Mouse (Mus musculus): ENCODE data around the gene Pde10a. TPM values are rescaled to one million over a fixed set of nuclear protein-coding genes. Genes with fewer than 3 reads are reported as not detected.

Gene Pde10a
- polyA plus RNA-seq, 1 experiment from 2014 or later: 12.5 TPM

DNA sequence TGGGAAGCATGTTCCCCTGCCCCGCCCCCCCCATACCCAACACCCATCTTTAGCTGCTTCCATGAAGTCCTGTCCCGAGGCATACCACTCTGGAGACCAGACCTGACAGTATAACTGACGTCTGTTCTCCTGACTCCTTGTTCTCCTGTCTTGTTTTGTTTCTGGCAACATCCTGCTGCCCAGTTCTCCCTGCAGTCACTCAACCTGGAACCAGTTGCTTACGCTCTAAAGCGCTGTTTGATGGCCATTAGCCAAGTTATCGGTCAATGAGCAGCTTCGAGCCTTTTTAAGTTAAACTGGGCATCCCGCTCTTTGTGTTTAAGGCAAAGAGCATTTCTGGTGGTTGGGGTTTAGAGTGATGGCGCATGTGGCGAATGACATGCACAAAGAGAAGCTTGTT lies 195.8 kb downstream of the Pde10a start:
- Histone ChIP-seq H3K9me3 (replicated peaks) (no peaks in the 10 kb centered on the region), H3K36me3 (no peaks in the 10 kb centered on the region), H3K9ac (replicated peaks) (no peak overlapping the region), H3K27ac (replicated peaks) (no peak overlapping the region), H3K4me3 (replicated peaks) (no peak overlapping the region), H3K4me1 (peaks cover 7% of the 10 kb centered on the region; the same call in 1 of the 2 replicates), H3K27me3 (replicated peaks) (no peaks in the 10 kb centered on the region), H3K4me2 (no peak overlapping the region)
- no peak for ATAC-seq (ENCODE audit: low FRiP score)
- WGBS: 66% methylated on average over 10 of the region's 10 CpGs

DNA sequence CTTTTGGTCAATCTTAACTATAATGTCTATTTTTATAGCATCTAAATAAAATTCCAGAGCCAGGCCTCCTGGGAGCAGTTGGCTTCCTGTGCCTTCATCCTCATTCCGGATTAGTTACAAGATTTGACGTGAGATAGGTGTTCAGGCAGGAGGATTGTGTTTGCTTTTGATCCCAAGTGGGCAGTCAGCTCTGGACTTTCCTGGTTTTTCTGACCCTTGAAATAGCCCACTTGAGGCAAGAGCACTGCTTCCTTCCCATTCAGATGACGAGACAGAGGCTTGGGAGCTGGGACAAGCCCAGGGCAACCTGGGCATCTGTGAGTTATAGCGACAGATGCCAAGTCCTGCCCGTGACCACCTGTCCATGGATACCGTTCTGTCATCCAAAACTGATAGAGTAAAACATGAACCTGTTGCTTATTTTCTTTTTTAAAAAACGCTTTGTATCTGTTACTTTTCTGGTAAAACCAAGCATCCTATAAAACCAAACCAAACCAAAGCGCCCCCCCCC lies 199.3 kb downstream of the Pde10a start:
- no peak overlapping the region for H3K27ac ChIP-seq (replicated peaks)
- WGBS: 87% methylated on average over 8 of the region's 8 CpGs

DNA sequence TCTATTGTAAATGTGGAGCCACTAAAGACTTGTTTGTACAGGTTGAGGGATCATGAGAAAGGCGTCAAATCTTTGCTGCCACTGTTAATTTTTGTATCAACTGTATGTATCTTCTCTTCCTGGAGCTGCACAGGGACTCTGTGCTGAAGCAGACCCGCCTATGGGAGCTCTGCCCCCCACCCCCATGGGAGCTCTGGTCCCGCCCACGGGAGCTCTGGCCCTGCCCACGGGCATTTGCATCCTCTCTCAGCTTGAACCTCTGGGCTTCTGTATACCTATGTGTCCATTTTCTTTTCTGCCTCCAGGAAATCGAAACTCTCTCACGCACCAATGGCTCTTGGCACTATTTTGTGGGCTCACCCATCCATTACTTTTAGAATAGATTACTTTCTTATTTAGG lies 203.5 kb downstream of the Pde10a start:
- Histone ChIP-seq H3K4me2 (no peak overlapping the region), H3K4me1 (no peaks in the 10 kb centered on the region), H3K4me3 (replicated peaks) (no peak overlapping the region), H3K27me3 (replicated peaks) (no peaks in the 10 kb centered on the region), H3K9ac (replicated peaks) (no peak overlapping the region), H3K27ac (replicated peaks) (no peak overlapping the region), H3K9me3 (replicated peaks) (no peaks in the 10 kb centered on the region), H3K36me3 (no peaks in the 10 kb centered on the region)
- 46% methylated on average over 7 of the region's 7 CpGs for WGBS
- ATAC-seq (ENCODE audit: low FRiP score): no peak

More for the DNA sequence above, 199.3 kb downstream of the Pde10a start:
- Histone ChIP-seq H3K9ac (replicated peaks) (no peak overlapping the region), H3K4me2 (no peak overlapping the region), H3K4me1 (peaks cover 7% of the 10 kb centered on the region; the same call in 1 of the 2 replicates), H3K36me3 (no peaks in the 10 kb centered on the region), H3K4me3 (replicated peaks) (no peak overlapping the region), H3K27me3 (replicated peaks) (no peaks in the 10 kb centered on the region), H3K9me3 (replicated peaks) (no peaks in the 10 kb centered on the region)
- ATAC-seq (ENCODE audit: low FRiP score): no peak

DNA sequence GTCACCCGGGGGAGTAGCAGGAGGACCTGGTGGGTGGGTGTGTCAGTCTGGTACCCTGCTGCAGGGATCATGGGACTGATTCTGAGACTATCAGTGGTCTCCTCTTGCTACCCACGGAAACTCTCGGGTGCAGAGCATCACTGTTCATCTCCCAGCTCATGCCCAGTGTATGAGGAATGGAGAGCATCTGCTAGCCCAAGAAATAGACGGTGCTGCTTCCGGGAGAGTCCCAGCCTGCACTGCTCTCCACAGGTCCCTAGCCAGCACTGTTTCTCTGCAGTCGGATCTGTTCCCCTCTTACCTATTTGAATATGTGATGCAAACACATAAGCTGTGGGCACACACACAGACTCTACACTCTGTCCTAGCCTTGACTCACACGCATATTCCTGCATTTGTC lies 204.6 kb downstream of the Pde10a start:
- no peaks in the 10 kb centered on the region for H3K36me3 ChIP-seq
- no peak overlapping the region for H3K27ac ChIP-seq (replicated peaks)
- no peak for ATAC-seq (ENCODE audit: low FRiP score)
- H3K4me1 ChIP-seq: no peaks in the 10 kb centered on the region
- H3K4me2 ChIP-seq: no peak overlapping the region
- WGBS: 76% methylated on average over 7 of the region's 7 CpGs
- H3K27me3 ChIP-seq (replicated peaks): no peaks in the 10 kb centered on the region
- no peak overlapping the region for H3K4me3 ChIP-seq (replicated peaks)
- no peak overlapping the region for H3K9ac ChIP-seq (replicated peaks)
- H3K9me3 ChIP-seq (replicated peaks): no peaks in the 10 kb centered on the region

DNA sequence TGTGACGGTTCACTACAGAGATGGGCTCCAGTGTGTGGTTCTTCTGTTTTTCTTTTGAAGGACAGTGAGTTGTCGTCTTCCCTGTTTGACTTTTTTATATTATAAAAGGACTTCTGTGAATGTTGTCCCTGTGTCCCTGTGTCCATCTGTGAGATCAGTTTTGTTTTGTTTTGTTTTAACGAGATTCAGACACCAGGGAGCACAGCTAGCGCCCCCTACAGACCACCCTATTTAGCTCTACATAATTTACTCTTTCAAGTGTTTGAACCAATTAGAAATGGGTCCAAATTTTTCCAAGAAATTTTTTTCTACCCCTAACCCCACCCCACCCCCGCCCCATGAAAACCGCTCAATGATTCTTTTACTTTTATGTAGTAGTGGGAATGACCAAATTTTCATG lies 205.9 kb downstream of the Pde10a start:
- ATAC-seq (ENCODE audit: low FRiP score): no peak
- Histone ChIP-seq H3K36me3 (no peaks in the 10 kb centered on the region), H3K4me2 (no peak overlapping the region), H3K9me3 (replicated peaks) (no peaks in the 10 kb centered on the region), H3K9ac (replicated peaks) (no peak overlapping the region), H3K27ac (replicated peaks) (no peak overlapping the region), H3K4me3 (replicated peaks) (no peak overlapping the region), H3K4me1 (no peaks in the 10 kb centered on the region), H3K27me3 (replicated peaks) (no peaks in the 10 kb centered on the region)
- WGBS: 67% methylated on average over 6 of the region's 6 CpGs

DNA sequence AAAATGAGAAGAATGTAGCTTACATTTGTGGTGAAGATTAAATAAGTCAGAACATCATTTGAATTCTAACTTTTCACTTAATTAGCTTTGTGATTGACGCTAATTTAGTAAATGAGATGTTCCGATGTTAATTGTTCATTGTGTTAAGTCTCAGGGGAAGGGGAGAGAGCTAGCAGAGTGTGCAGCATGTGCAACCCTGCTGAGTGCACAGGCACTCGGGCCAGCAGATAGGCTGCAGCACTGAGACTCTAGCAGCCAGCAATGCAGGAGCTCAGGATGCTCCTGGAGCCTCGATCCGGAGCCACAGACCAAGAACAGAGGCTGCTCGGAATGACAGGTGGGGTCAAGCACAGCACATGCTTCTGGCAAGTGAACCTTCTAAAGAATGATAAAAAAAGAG lies 211.1 kb downstream of the Pde10a start:
- no peak overlapping the region for H3K27ac ChIP-seq (replicated peaks)
- H3K9ac ChIP-seq (replicated peaks): no peak overlapping the region
- no peaks in the 10 kb centered on the region for H3K4me1 ChIP-seq
- no peak overlapping the region for H3K4me3 ChIP-seq (replicated peaks)
- H3K9me3 ChIP-seq (replicated peaks): no peaks in the 10 kb centered on the region
- no peaks in the 10 kb centered on the region for H3K27me3 ChIP-seq (replicated peaks)
- ATAC-seq (ENCODE audit: low FRiP score): no peak
- no peak overlapping the region for H3K4me2 ChIP-seq
- 54% methylated on average over 6 of the region's 6 CpGs for WGBS
- no peaks in the 10 kb centered on the region for H3K36me3 ChIP-seq

DNA sequence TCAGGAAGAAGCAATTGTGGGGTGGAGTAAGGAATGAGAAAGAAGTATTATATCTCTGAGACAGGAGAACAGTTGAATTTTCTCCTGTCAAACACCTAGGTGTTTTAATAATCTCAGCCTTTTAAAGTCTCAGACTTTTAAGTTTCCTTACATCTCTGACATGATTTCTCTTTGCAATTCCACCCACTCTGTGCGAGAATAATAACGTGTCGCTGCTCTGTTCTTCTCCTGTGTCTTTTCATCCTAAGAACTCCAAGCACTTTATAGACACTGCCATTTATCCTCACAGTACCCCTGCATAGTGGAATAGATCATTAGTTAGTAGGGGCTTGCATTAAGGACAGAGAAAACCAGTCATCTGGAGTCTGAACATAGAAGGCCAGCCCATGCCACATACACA lies 217.6 kb downstream of the Pde10a start:
- no peaks in the 10 kb centered on the region for H3K27me3 ChIP-seq (replicated peaks)
- no peak overlapping the region for H3K4me2 ChIP-seq
- no peaks in the 10 kb centered on the region for H3K4me1 ChIP-seq
- WGBS: 89% methylated on average over 3 of the region's 3 CpGs
- no peak overlapping the region for H3K9ac ChIP-seq (replicated peaks)
- H3K36me3 ChIP-seq: no peaks in the 10 kb centered on the region
- no peak for ATAC-seq (ENCODE audit: low FRiP score)
- H3K9me3 ChIP-seq (replicated peaks): no peaks in the 10 kb centered on the region
- H3K27ac ChIP-seq (replicated peaks): no peak overlapping the region
- H3K4me3 ChIP-seq (replicated peaks): no peak overlapping the region

DNA sequence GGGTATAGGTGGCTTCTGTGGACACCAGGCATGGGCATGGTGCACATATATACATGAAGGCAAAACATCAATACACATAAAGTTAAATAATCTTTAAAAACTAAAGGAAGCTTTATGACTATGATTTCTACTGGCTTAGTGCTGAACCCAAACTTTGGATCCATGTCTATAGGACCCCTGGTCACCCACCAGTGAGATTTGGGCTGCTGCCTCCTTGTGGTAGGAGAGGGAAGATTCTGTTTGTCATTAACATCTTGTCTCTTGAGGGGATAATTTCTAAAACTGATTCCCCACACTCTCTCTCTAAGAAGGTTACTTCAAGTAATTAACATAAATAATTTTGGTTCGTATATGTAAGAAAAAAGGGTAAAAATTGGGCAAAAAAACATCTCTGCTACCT lies 220.2 kb downstream of the Pde10a start:
- H3K9ac ChIP-seq (replicated peaks): no peak overlapping the region
- H3K9me3 ChIP-seq (replicated peaks): no peaks in the 10 kb centered on the region
- H3K4me1 ChIP-seq: no peaks in the 10 kb centered on the region
- ATAC-seq (ENCODE audit: low FRiP score): no peak
- no peak overlapping the region for H3K4me3 ChIP-seq (replicated peaks)
- H3K36me3 ChIP-seq: no peaks in the 10 kb centered on the region
- H3K4me2 ChIP-seq: no peak overlapping the region
- WGBS: 73% methylated on average over 1 of the region's 1 CpGs
- no peak overlapping the region for H3K27ac ChIP-seq (replicated peaks)
- no peaks in the 10 kb centered on the region for H3K27me3 ChIP-seq (replicated peaks)

DNA sequence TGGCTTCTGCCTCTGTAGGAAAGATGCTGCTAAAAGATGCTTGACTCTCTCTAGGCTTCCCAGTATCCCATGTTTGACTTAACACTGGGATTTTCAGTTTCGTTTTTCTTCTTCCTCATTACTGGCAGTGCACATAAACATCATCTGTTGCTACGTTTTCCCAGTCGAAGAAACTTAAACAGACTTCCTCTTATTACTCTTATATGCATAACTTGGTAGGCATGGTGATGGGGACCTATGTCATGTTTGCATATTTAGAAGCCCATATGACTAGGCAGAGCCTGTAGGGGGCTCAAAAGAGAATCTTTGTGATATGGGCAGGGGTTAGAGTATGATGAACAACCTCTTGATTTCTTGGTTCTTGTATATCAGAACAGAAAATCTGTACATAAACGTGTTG lies 224.3 kb downstream of the Pde10a start:
- Histone ChIP-seq H3K9me3 (replicated peaks) (no peaks in the 10 kb centered on the region), H3K27me3 (replicated peaks) (no peaks in the 10 kb centered on the region), H3K4me2 (no peak overlapping the region), H3K4me3 (replicated peaks) (no peak overlapping the region), H3K4me1 (no peaks in the 10 kb centered on the region), H3K9ac (replicated peaks) (no peak overlapping the region), H3K36me3 (no peaks in the 10 kb centered on the region), H3K27ac (replicated peaks) (no peak overlapping the region)
- 83% methylated on average over 4 of the region's 4 CpGs for WGBS
- no peak for ATAC-seq (ENCODE audit: low FRiP score)

DNA sequence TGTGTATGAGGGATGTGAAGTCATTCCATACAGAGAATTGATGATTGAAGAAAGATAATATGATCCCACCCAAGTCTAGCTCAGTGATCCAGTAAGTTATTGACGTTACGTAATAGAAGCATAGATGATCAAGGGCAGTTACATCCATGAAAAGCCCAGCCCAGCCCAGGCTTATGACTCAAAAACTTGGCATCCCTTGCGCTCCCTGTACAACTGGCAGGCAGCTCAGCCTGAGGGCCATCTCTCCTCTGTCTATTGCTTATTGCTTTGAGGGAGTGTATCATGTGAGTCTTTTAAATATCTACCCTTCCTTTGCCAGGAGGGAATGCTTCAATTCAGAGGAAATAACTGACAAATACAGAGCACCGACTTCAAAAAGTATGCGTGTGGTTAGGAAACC lies 232.4 kb downstream of the Pde10a start:
- Histone ChIP-seq H3K4me1 (no peaks in the 10 kb centered on the region), H3K9me3 (replicated peaks) (no peaks in the 10 kb centered on the region), H3K27me3 (replicated peaks) (no peaks in the 10 kb centered on the region), H3K4me2 (no peak overlapping the region), H3K9ac (replicated peaks) (no peak overlapping the region), H3K36me3 (no peaks in the 10 kb centered on the region), H3K27ac (replicated peaks) (no peak overlapping the region), H3K4me3 (replicated peaks) (no peak overlapping the region)
- ATAC-seq (ENCODE audit: low FRiP score): no peak
- WGBS: 92% methylated on average over 5 of the region's 5 CpGs

DNA sequence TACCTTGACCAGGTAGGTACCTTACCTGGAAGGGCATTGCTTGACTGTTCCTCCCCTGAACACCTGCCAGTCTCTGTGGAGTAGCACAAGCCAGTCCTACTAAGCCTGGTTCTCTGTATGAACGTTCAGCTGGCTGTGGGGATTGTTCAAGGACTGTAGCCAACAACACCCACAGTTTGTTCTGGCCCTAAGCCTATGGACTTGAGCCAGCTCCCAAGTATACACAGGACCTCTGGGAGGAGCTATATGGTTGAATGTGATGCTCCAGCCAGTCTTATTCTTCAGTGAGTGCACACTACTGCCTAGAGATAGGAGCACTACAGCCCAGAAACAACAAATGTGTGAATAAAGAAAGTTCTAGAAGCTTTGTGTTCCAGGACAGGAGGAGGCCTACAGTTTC lies 238.1 kb downstream of the Pde10a start:
- 58% methylated on average over 1 of the region's 1 CpGs for WGBS
- ATAC-seq (ENCODE audit: low FRiP score): no peak
- no peaks in the 10 kb centered on the region for H3K4me1 ChIP-seq
- H3K27me3 ChIP-seq (replicated peaks): no peaks in the 10 kb centered on the region
- no peaks in the 10 kb centered on the region for H3K36me3 ChIP-seq
- no peaks in the 10 kb centered on the region for H3K9me3 ChIP-seq (replicated peaks)
- H3K4me3 ChIP-seq (replicated peaks): no peak overlapping the region
- no peak overlapping the region for H3K4me2 ChIP-seq
- no peak overlapping the region for H3K27ac ChIP-seq (replicated peaks)
- no peak overlapping the region for H3K9ac ChIP-seq (replicated peaks)

DNA sequence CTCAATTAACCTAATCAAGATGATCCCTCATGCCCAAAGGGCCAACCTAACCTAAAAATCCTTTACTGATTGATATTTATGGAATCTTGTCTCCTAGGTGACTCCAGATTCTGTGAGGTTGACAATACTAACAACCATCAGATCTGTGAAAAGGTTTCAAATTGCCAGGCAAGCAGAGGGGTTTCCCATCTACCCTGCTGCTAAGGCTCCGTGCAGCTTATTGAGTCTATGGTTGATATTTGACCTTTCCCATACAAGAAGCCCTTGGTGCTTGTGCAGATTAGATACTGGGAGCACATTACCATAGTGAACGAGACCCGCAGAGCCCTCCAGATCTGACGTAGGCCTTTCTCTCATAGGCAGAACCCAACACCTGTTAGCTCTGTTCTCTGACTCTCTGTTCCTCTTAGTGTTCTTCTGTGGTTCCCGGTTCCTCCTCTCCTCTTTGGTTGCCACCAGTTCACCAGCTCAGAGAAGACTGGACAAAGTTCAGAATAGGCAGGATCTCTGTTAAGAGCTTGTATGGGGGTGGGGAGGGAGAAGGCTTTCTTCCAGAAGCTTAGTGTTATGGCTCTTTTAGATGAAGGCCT lies 240.9 kb downstream of the Pde10a start:
- Histone ChIP-seq H3K9me3 (replicated peaks) (peaks cover 10% of the 10 kb centered on the region), H3K4me1 (no peaks in the 10 kb centered on the region), H3K27ac (replicated peaks) (no peak overlapping the region), H3K4me2 (no peak overlapping the region), H3K27me3 (replicated peaks) (no peaks in the 10 kb centered on the region), H3K36me3 (no peaks in the 10 kb centered on the region), H3K4me3 (replicated peaks) (no peak overlapping the region), H3K9ac (replicated peaks) (no peak overlapping the region)
- no peak for ATAC-seq (ENCODE audit: low FRiP score)
- 91% methylated on average over 5 of the region's 5 CpGs for WGBS

All from neural tube, embryonic 15.5 days (tissue).